Mouse (Mus musculus): ENCODE results near the gene Tm6sf1.

DNA sequence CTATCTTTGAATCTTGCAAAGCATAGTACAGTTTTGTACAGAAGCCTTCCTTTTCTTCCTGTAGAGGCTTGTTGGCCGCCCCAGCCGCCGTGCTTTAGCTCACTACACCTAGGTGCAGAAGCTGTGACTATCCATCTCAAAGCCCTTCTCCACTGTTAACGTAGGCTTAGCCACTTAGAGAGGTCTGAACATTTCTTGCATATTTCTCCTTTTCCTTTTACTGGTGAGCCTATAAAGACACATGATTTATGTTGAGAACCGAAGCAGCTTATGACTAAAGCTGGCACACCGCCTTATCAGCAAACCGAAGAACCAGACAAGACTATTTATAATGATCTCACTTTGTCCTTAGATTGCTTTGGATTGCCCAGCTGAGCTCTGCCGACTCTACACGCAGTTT is 16.6 kb downstream of the Tm6sf1 start:
- TF ChIP-seq EP300 (IDR thresholded peaks at IDR 0.05; ENCODE audit: low read length) (no peak), CTCF (conservative IDR thresholded peaks at IDR 0.05 in 1 of 2, IDR thresholded peaks at IDR 0.05 in 1 of 2; ENCODE audit: low read depth in 2 of 2, low read length in 2 of 2) (no peak), MAFK (IDR thresholded peaks at IDR 0.05; ENCODE audit: insufficient replicate concordance, low read length) (no peak), POLR2A (IDR thresholded peaks at IDR 0.05; ENCODE audit: low read depth, low read length) (no peak), ZMIZ1 (IDR thresholded peaks at IDR 0.05; ENCODE audit: low read depth, low read length) (no peak), ETS1 (conservative IDR thresholded peaks at IDR 0.05; ENCODE audit: low read depth, low read length) (no peak), TBP (conservative IDR thresholded peaks at IDR 0.05; ENCODE audit: low read depth, low read length) (no peak), RAD21 (IDR thresholded peaks at IDR 0.05; ENCODE audit: low read depth, low read length) (no peak), NELFE (IDR thresholded peaks at IDR 0.05; ENCODE audit: low read depth, low read length) (no peak), ZC3H11A (IDR thresholded peaks at IDR 0.05; ENCODE audit: low read depth, low read length) (no peak), CHD1 (IDR thresholded peaks at IDR 0.05; ENCODE audit: low read depth, low read length) (no peak), ZNF384 (IDR thresholded peaks at IDR 0.05; ENCODE audit: low read depth, low read length) (no peak), ELF1 (IDR thresholded peaks at IDR 0.05; ENCODE audit: low read depth, low read length) (no peak), CHD2 (IDR thresholded peaks at IDR 0.05; ENCODE audit: low read length) (no peak)

Data from CH12.LX (cell line).